Mouse (Mus musculus) midbrain, postnatal 0 days (tissue): ENCODE measurements around the gene Ppp4r4. TPM values are rescaled to one million over a fixed set of nuclear protein-coding genes. Genes with fewer than 3 reads are reported as not detected.

Experiments
- ATAC-seq: fragments of 200-750 bp; cut with Nextera tagmentation; 2 replicates; pipeline ENCODE4 v1.8.0; 2017; ENCODE audit warnings: moderate number of reproducible peaks, mild to moderate bottlenecking, moderate TSS enrichment, moderate library complexity; ENCODE audit not compliant: low FRiP score
- DNase-seq: peaks from one replicate; pipeline ENCODE4 v3.0.0-alpha.2; 2015; ENCODE audit warnings: low spot score
- H3K27ac ChIP-seq: fragments of 300-500 bp; sonication (generic); 2 replicates; pipeline ENCODE4 v1.5.1; 2014; ENCODE audit warnings: low read depth, mild to moderate bottlenecking, low read length, mixed read lengths
- H3K27me3 ChIP-seq: fragments of 300-500 bp; sonication (generic); 2 replicates; pipeline ENCODE4 v1.6.1; 2014; ENCODE audit warnings: low read length, control low read depth, mixed read lengths; ENCODE audit not compliant: insufficient read depth
- H3K36me3 ChIP-seq: fragments of 300-500 bp; sonication (generic); 2 replicates; pipeline ENCODE4 v1.6.1; 2014; ENCODE audit warnings: low read length, control low read depth, mixed read lengths; ENCODE audit not compliant: insufficient read depth
- H3K4me1 ChIP-seq: fragments of 300-500 bp; sonication (generic); 2 replicates; pipeline ENCODE4 v1.6.1; 2014; ENCODE audit warnings: mild to moderate bottlenecking, control low read depth, antibody characterized with exemption, low read length, mixed read lengths; ENCODE audit not compliant: insufficient read depth
- H3K4me2 ChIP-seq: fragments of 300-500 bp; sonication (generic); 2 replicates; pipeline ENCODE4 v1.6.1; 2014; ENCODE audit warnings: low read depth, mild to moderate bottlenecking, low read length, mixed read lengths; ENCODE audit not compliant: poor library complexity, severe bottlenecking
- H3K4me3 ChIP-seq: fragments of 300-500 bp; sonication (generic); 2 replicates; pipeline ENCODE4 v1.5.1; 2014; ENCODE audit warnings: low read depth, mild to moderate bottlenecking, low read length, moderate library complexity
- H3K9ac ChIP-seq: fragments of 300-500 bp; sonication (generic); replicated peaks from 2 replicates; pipeline ENCODE4 v1.6.1; 2014; ENCODE audit warnings: mild to moderate bottlenecking, low read length, moderate library complexity, mixed read lengths; ENCODE audit not compliant: poor library complexity, severe bottlenecking
- H3K9me3 ChIP-seq: fragments of 300-500 bp; sonication (generic); 2 replicates; pipeline ENCODE4 v1.6.1; 2016; ENCODE audit warnings: low read length, control low read depth
- CTCF ChIP-seq: IDR thresholded peaks from 2 replicates; pipeline ENCODE4 v1.5.1; 2016; ENCODE audit warnings: antibody characterized with exemption, mild to moderate bottlenecking
- WGBS: fragments of 180-500 bp; shearing (Covaris S2); extraction: QIAGEN DNeasy Blood & Tissue Kit; methylation state at CpG from one replicate; pipeline ENCODE4 v1.1.7; 2014; 5-methylcytosine and 5-hydroxymethylcytosine counted together
- polyA plus RNA-seq: library from polyadenylated mRNA; unstranded; fragments of >200 nt; fragmentation: Nextera tagmentation; extraction: Ambion mirVana; gene quantifications from 2 replicates; pipeline ENCODE4 v1.2.1, GENCODE M21; 2015
- total RNA-seq: library from RNA; depleted of rRNA; stranded (reverse); fragments of >200 nt; gene quantifications from 2 replicates; pipeline ENCODE4 v1.2.3, GENCODE M21; 2014

The Ppp4r4 gene
- total and polyA plus RNA-seq, 2 experiments from 2014 or later, result 3.3 to 8.4 TPM

DNA sequence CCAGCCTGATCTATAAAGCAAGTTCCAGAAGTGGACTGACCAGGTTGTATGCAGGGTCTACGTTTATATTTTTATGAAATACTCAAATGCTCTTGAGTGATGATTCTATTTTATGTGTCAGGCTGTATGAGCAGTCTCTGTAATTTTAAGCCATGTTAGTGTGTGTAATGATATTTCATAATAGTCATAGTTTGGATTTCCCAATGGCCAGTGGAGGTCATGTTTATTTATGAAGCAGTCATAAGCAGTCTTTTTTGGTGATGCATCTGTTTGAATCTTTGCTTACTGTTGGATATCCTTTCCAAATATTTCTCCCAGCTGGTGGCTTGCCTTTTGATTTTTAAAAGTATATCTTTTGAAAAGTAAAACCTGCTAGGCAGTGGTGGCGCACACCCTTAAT is 11.3 kb downstream of the Ppp4r4 start:
- no peak overlapping the region for H3K27ac ChIP-seq
- H3K4me3 ChIP-seq, result no peak overlapping the region
- H3K4me1 ChIP-seq, result no peaks in the 10 kb centered on the region
- 89% methylated on average over 2 of the region's 2 CpGs for WGBS
- H3K9me3 ChIP-seq, result no peaks in the 10 kb centered on the region
- ATAC-seq (no peak), DNase-seq (no peak)
- no peak overlapping the region for H3K4me2 ChIP-seq
- no peaks in the 10 kb centered on the region for H3K27me3 ChIP-seq
- no peaks in the 10 kb centered on the region for H3K36me3 ChIP-seq
- no peak overlapping the region for H3K9ac ChIP-seq
- TF ChIP-seq CTCF, result no peak

DNA sequence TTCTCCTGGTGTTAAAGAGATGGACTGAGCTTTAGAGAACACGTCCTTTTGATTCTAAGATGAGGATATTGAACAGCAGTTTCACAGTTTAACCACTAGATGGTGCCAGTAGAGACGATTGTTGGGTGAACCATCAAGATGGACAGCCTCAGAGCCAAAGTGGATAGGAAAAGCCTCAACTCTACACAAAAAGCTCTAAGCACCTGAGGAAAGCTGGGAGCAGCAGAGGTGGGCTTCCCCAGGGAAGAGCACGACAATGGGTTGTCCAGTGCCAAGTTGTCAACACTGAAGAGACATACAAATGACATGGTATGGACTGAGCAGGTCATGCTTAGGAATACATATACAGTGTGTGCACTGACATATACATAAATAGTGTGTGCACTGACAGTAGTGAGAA is 12.1 kb downstream of the Ppp4r4 start:
- Histone ChIP-seq H3K4me3 (no peak overlapping the region), H3K9me3 (no peaks in the 10 kb centered on the region), H3K27me3 (no peaks in the 10 kb centered on the region), H3K27ac (no peak overlapping the region), H3K36me3 (no peaks in the 10 kb centered on the region), H3K4me1 (no peaks in the 10 kb centered on the region), H3K4me2 (no peak overlapping the region), H3K9ac (no peak overlapping the region)
- DNase-seq (peak; percentile 78), ATAC-seq (no peak)
- peak; percentile 85 for TF ChIP-seq CTCF
- 11% methylated on average over 3 of the region's 3 CpGs for WGBS

DNA sequence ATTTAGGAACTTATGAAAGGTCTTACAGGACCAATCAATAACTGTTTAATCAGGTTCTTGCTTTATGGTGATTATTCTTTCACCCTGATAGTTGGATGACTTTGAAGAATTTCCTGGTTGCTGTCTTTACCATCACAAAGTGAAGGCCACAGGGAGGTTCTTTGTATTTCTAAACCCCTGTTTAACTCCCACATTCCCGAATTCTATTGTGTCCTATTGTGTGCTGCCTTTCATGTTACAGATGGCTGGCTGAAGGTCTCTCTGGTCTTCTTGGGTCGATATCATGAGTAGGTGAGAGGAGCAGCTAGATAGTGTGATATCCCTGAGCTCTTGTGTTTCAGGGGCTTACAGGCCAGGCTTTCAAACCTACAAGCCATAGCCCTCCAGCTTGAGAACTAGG is 15.4 kb downstream of the Ppp4r4 start:
- H3K9ac ChIP-seq, result no peak overlapping the region
- no peaks in the 10 kb centered on the region for H3K36me3 ChIP-seq
- H3K27me3 ChIP-seq, result no peaks in the 10 kb centered on the region
- WGBS, result 14% methylated on average over 2 of the region's 2 CpGs
- no peaks in the 10 kb centered on the region for H3K4me1 ChIP-seq
- no peak for DNase-seq
- ATAC-seq, result no peak
- no peak overlapping the region for H3K4me2 ChIP-seq
- H3K9me3 ChIP-seq, result no peaks in the 10 kb centered on the region
- TF ChIP-seq CTCF, result no peak
- no peak overlapping the region for H3K27ac ChIP-seq
- H3K4me3 ChIP-seq, result no peak overlapping the region

DNA sequence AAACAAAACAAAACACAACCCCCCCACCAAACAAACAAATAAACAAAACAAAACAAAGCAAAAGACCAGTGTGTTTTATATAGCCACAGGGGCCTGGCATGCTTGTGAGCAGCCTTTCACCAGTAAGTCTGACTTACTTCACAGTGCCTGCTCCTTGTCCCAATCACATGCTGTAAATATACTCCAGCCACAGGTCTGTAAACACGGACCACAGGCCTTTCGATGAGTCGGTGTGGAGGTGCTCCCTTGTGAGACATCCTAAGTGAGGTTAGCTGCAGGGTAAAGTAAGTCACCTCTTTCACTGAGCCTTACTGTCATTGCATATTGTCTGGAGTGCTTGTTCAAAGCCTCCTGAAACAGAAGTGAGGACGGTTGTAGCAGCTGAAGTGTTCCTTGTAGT is 16.4 kb downstream of the Ppp4r4 start:
- WGBS, result 82% methylated on average over 4 of the region's 4 CpGs
- ATAC-seq, result no peak
- TF ChIP-seq CTCF, result no peak

DNA sequence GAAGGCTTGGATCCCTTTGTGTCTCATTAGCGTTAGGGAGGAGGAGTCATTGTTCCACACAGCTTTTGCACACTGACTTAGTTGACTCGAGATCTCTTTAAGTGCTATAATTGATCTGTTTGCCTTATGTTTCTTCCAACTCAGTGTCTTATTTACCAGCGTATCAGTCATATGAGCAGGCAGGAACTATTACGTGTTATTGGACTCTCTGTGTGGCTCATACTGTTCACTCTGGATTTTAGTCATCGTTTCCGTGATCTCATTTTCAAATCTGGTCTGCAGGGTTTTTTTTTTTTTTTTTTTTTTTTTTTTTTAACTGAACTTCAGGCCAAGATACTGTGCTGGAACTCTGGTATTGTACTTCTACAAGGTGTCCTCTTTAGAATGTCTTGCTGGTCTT is 18.0 kb downstream of the Ppp4r4 start:
- no peaks in the 10 kb centered on the region for H3K9me3 ChIP-seq
- H3K9ac ChIP-seq, result no peak overlapping the region
- no peaks in the 10 kb centered on the region for H3K36me3 ChIP-seq
- no peaks in the 10 kb centered on the region for H3K27me3 ChIP-seq
- ATAC-seq (no peak), DNase-seq (no peak)
- 73% methylated on average over 6 of the region's 6 CpGs for WGBS
- H3K4me1 ChIP-seq, result no peaks in the 10 kb centered on the region
- no peak overlapping the region for H3K4me2 ChIP-seq
- TF ChIP-seq CTCF, result no peak
- no peak overlapping the region for H3K27ac ChIP-seq
- no peak overlapping the region for H3K4me3 ChIP-seq

More for the DNA sequence above, 16.4 kb downstream of the Ppp4r4 start:
- Histone ChIP-seq H3K36me3 (no peaks in the 10 kb centered on the region), H3K9me3 (no peaks in the 10 kb centered on the region), H3K27me3 (no peaks in the 10 kb centered on the region), H3K9ac (no peak overlapping the region), H3K4me3 (no peak overlapping the region), H3K4me2 (no peak overlapping the region), H3K4me1 (no peaks in the 10 kb centered on the region), H3K27ac (no peak overlapping the region)
- DNase-seq, result no peak

DNA sequence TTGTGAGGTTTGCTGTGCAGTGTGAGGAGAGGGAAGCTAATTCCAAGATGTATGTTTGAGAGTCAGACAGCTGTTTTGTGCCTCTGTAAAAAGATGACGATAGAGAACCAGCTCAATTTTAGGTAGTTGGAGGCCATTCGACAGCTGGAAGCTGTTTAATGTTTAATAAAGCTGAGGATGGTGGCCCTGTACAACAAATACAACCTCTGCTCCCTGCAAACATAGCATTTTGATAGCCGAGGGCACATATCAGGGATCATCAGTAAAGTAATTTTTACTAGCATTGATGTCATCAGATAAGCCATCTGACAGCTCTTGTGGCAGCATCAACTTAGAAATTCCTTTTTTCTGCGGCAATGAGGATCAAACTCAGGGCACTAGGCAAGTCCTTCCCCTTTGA is 19.3 kb downstream of the Ppp4r4 start:
- Histone ChIP-seq H3K27ac (no peak overlapping the region), H3K36me3 (no peaks in the 10 kb centered on the region), H3K4me1 (no peaks in the 10 kb centered on the region), H3K4me3 (no peak overlapping the region), H3K27me3 (no peaks in the 10 kb centered on the region), H3K4me2 (no peak overlapping the region), H3K9ac (no peak overlapping the region), H3K9me3 (no peaks in the 10 kb centered on the region)
- 75% methylated on average over 4 of the region's 4 CpGs for WGBS
- ATAC-seq (no peak), DNase-seq (no peak)
- TF ChIP-seq CTCF, result no peak
